8 mouse cellular contexts compared by ENCODE assay signal in genomic region chrX:12091431-12092061, GRCm38 (mm10).
A peak's percentile ranks its signal among the peaks of the same experiment; 100 is the strongest.
DNase-seq lines count a peak whose midpoint lies in the region; ATAC-seq lines count a peak whose summit lies in the region.

No protein-coding gene starts in this region.

- no peak for ATAC-seq in erythroblast, adult 5-6 weeks (replicated peaks; ENCODE audit: low FRiP score, poor library complexity, severe bottlenecking)
- ATAC-seq in forebrain, embryonic 11.5 days (replicated peaks; ENCODE audit: low FRiP score) = no peak
- no peak for ATAC-seq in hindbrain, embryonic 11.5 days (ENCODE audit: low FRiP score)
- no peak for ATAC-seq in limb, embryonic 11.5 days (ENCODE audit: insufficient number of reproducible peaks, low FRiP score, low TSS enrichment, low read depth)
- ATAC-seq in midbrain, embryonic 15.5 days (replicated peaks) = no peak; the same call in 1 of the 2 replicates

- H3K9ac ChIP-seq in forebrain, embryonic 11.5 days (ENCODE audit: low read length) = peak overlapping the region; percentile 73
- peak overlapping the region; percentile 68 for H3K9ac ChIP-seq in hindbrain, embryonic 11.5 days (ENCODE audit: low read depth, low read length)
- H3K9ac ChIP-seq in limb, embryonic 11.5 days (ENCODE audit: low read length) = peak overlapping the region; percentile 61
- H3K9ac ChIP-seq in midbrain, embryonic 15.5 days = peak overlapping the region; percentile 51

- H3K4me3 ChIP-seq in erythroblast, embryonic 14.5 days (replicated peaks) = peak overlapping the region; percentile 28
- H3K4me3 ChIP-seq in forebrain, embryonic 11.5 days (ENCODE audit: low read depth, low read length) = peak overlapping the region; percentile 42
- H3K4me3 ChIP-seq in hindbrain, embryonic 11.5 days (ENCODE audit: low read depth, low read length) = peak overlapping the region; percentile 47
- H3K4me3 ChIP-seq in limb, embryonic 11.5 days (ENCODE audit: low read depth, low read length) = peak overlapping the region; percentile 42
- H3K4me3 ChIP-seq in midbrain, embryonic 15.5 days = peak overlapping the region; percentile 45

- H3K27ac ChIP-seq in forebrain, embryonic 11.5 days (ENCODE audit: low read depth, low read length) = peak overlapping the region; percentile 72
- peak overlapping the region; percentile 94 for H3K27ac ChIP-seq in hindbrain, embryonic 11.5 days (ENCODE audit: low read depth, low read length)
- H3K27ac ChIP-seq in limb, embryonic 11.5 days (replicated peaks; ENCODE audit: low read depth, low read length) = peak overlapping the region; percentile 30; the same call in 1 of the 2 replicates
- peak overlapping the region; percentile 93 for H3K27ac ChIP-seq in midbrain, embryonic 15.5 days

- peak overlapping the region; percentile 83 for H3K4me2 ChIP-seq in forebrain, embryonic 11.5 days (ENCODE audit: low read depth, low read length, severe bottlenecking)
- H3K4me2 ChIP-seq in hindbrain, embryonic 11.5 days (replicated peaks; ENCODE audit: low read depth, low read length) = peak overlapping the region; percentile 92
- H3K4me2 ChIP-seq in limb, embryonic 11.5 days (ENCODE audit: low read depth, severe bottlenecking) = peak overlapping the region; percentile 90
- H3K4me2 ChIP-seq in midbrain, embryonic 15.5 days = peak overlapping the region; percentile 92

- DNase-seq in adipocyte (ENCODE audit: low spot score) = peak; percentile 16
- peak; percentile 67 for DNase-seq in forebrain, embryonic 11.5 days (ENCODE audit: low spot score)
- DNase-seq in hindbrain, embryonic 11.5 days (ENCODE audit: low spot score) = peak; percentile 47
- no peak for DNase-seq in limb, embryonic 11.5 days (ENCODE audit: low spot score)
- peak; percentile 37 for DNase-seq in thymus, postnatal 0 days (ENCODE audit: low spot score)

- H3K4me1 ChIP-seq in erythroblast, embryonic 14.5 days (ENCODE audit: control insufficient read depth) = peaks cover 41% of the 10 kb centered on the region
- H3K4me1 ChIP-seq in forebrain, embryonic 11.5 days (replicated peaks; ENCODE audit: control insufficient read depth, insufficient read depth, low read length) = peaks cover 22% of the 10 kb centered on the region
- H3K4me1 ChIP-seq in hindbrain, embryonic 11.5 days (replicated peaks; ENCODE audit: control insufficient read depth, insufficient read depth, low read length) = no peaks in the 10 kb centered on the region; the same call in 1 of the 2 replicates
- peaks cover 24% of the 10 kb centered on the region for H3K4me1 ChIP-seq in limb, embryonic 11.5 days (ENCODE audit: control insufficient read depth, insufficient read depth, low read length)
- peaks cover 39% of the 10 kb centered on the region for H3K4me1 ChIP-seq in midbrain, embryonic 15.5 days

- peaks cover 100% of the 10 kb centered on the region for H3K27me3 ChIP-seq in erythroblast, embryonic 14.5 days (ENCODE audit: control insufficient read depth)
- peaks cover 51% of the 10 kb centered on the region for H3K27me3 ChIP-seq in forebrain, embryonic 11.5 days (ENCODE audit: control insufficient read depth, insufficient read depth, low read length)
- H3K27me3 ChIP-seq in hindbrain, embryonic 11.5 days (ENCODE audit: control insufficient read depth, insufficient read depth, low read length) = peaks cover 53% of the 10 kb centered on the region
- H3K27me3 ChIP-seq in limb, embryonic 11.5 days (ENCODE audit: control insufficient read depth, insufficient read depth, low read length) = peaks cover 57% of the 10 kb centered on the region
- H3K27me3 ChIP-seq in midbrain, embryonic 15.5 days (replicated peaks) = peaks cover 25% of the 10 kb centered on the region

- 4% methylated on average over 45 of the region's 56 CpGs for WGBS in forebrain, embryonic 11.5 days
- WGBS in hindbrain, embryonic 11.5 days = 0% methylated on average over 11 of the region's 56 CpGs
- under 1% methylated on average over 41 of the region's 56 CpGs for WGBS in limb, embryonic 11.5 days
- 3% methylated on average over 44 of the region's 56 CpGs for WGBS in midbrain, embryonic 15.5 days

- no peaks in the 10 kb centered on the region for H3K36me3 ChIP-seq in erythroblast, embryonic 14.5 days (ENCODE audit: control insufficient read depth)
- H3K36me3 ChIP-seq in forebrain, embryonic 11.5 days (ENCODE audit: control insufficient read depth, insufficient read depth, low read length) = no peaks in the 10 kb centered on the region
- no peaks in the 10 kb centered on the region for H3K36me3 ChIP-seq in hindbrain, embryonic 11.5 days (ENCODE audit: control insufficient read depth, insufficient read depth, low read length)
- H3K36me3 ChIP-seq in limb, embryonic 11.5 days (ENCODE audit: control insufficient read depth, insufficient read depth, low read length) = no peaks in the 10 kb centered on the region
- H3K36me3 ChIP-seq in midbrain, embryonic 15.5 days (replicated peaks) = no peaks in the 10 kb centered on the region

- peaks cover 31% of the 10 kb centered on the region; the same call in 1 of the 2 replicates for H3K9me3 ChIP-seq in erythroblast, embryonic 14.5 days (ENCODE audit: control insufficient read depth, low read length)
- H3K9me3 ChIP-seq in forebrain, embryonic 11.5 days (ENCODE audit: control insufficient read depth, low read length) = no peaks in the 10 kb centered on the region
- H3K9me3 ChIP-seq in hindbrain, embryonic 11.5 days (ENCODE audit: control insufficient read depth, low read length) = no peaks in the 10 kb centered on the region
- no peaks in the 10 kb centered on the region for H3K9me3 ChIP-seq in limb, embryonic 11.5 days (ENCODE audit: control insufficient read depth, low read length)
- H3K9me3 ChIP-seq in midbrain, embryonic 15.5 days = no peaks in the 10 kb centered on the region

Comparison
In these comparisons a context has a peak if more than half of its experiments do, and no peak if none do; other contexts are left out.
1. H3K27ac ChIP-seq: peak in every context shown above with its lines; median percentile 94 in hindbrain, embryonic 11.5 days; 93 in midbrain, embryonic 15.5 days; 72 in forebrain, embryonic 11.5 days; 30 in limb, embryonic 11.5 days.